Mouse (Mus musculus): Measurements from ENCODE around the gene Upp1. TPM values are rescaled to one million over a fixed set of nuclear protein-coding genes. Genes with fewer than 3 reads are reported as not detected.

Upp1 gene
- polyA plus RNA-seq, 1 experiment = 19.8 TPM

GRCm38 (mm10) chr11:9118421-9119121, 668 bp downstream of the Upp1 start:
- Histone ChIP-seq H3K27me3 (replicated peaks; ENCODE audit: control insufficient read depth, insufficient read depth, low read length) (no peaks in the 10 kb centered on the region), H3K4me1 (ENCODE audit: control insufficient read depth, insufficient read depth, low read length) (peaks cover 3% of the 10 kb centered on the region; the same call in 1 of the 2 replicates), H3K27ac (ENCODE audit: insufficient read depth, low read depth, low read length) (peak overlapping the region; percentile 45), H3K36me3 (ENCODE audit: control insufficient read depth, insufficient read depth, low read length) (no peaks in the 10 kb centered on the region), H3K4me3 (ENCODE audit: insufficient read depth, low read depth, low read length) (peak overlapping the region; percentile 63)
- under 1% methylated on average over 40 of the region's 40 CpGs for WGBS
- DNase-seq = peak; percentile 75
- TF ChIP-seq CTCF (conservative IDR thresholded peaks at IDR 0.05; ENCODE audit: insufficient read depth, insufficient read length, low read depth, low read length) (no peak), POLR2A (IDR thresholded peaks at IDR 0.05; ENCODE audit: low read depth, low read length) (no peak)

- Histone ChIP-seq H3K4me1 (ENCODE audit: control insufficient read depth, insufficient read depth, low read length) (peaks cover 3% of the 10 kb centered on the region; the same call in 1 of the 2 replicates), H3K36me3 (ENCODE audit: control insufficient read depth, insufficient read depth, low read length) (no peaks in the 10 kb centered on the region), H3K4me3 (ENCODE audit: insufficient read depth, low read depth, low read length) (peak overlapping the region; percentile 63), H3K27ac (ENCODE audit: insufficient read depth, low read depth, low read length) (no peak overlapping the region), H3K27me3 (replicated peaks; ENCODE audit: control insufficient read depth, insufficient read depth, low read length) (no peaks in the 10 kb centered on the region)
- peak; percentile 19 for DNase-seq
- 33% methylated on average over 22 of the region's 22 CpGs for WGBS
- no peak for TF ChIP-seq POLR2A (IDR thresholded peaks at IDR 0.05; ENCODE audit: low read depth, low read length)
- TF ChIP-seq CTCF (conservative IDR thresholded peaks at IDR 0.05; ENCODE audit: insufficient read depth, insufficient read length, low read depth, low read length) = no peak
Measured at GRCm38 (mm10) chr11:9119231-9120020, 1.5 kb downstream of the Upp1 start.

GRCm38 (mm10) chr11:9122315-9122714, 4.4 kb downstream of the Upp1 start:
- 84% methylated on average over 4 of the region's 4 CpGs for WGBS
- DNase-seq = no peak

DNA sequence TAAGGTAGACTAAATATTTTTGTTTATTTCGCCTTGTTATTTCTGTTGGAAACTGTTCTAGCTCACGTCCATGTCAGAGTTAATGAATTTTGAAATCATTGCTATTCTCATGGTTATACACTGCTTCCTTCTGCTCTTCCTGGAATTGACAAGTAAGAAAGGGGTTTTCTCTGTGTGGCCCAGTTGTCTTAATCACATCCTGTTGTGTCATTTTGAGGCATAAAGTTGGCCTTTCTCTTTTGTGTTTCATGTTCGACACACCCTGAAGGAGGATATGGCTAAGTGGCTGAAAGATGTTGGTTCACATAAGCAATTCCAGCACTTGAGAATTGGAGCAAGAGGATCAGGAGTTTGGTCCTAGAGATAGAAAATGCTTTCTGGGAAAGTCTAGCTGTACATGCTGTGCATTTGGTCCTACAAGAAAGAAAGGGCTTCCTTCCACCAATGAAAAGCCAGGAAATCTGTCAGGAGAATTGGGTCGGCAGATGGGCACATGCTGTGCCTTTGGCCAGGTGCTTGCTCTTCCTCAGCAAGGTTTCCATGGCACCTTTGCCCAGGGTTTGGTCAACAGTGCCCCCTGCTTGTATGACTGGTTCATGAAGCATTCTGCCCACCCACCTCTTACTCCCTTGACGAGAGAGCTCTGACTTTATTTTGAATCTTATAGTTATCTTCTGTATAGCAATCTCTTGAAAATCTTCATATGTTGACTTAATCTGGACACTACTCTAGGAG, 8.6 kb downstream of the Upp1 start:
- no peaks in the 10 kb centered on the region for H3K4me1 ChIP-seq (ENCODE audit: control insufficient read depth, insufficient read depth, low read length)
- TF ChIP-seq CTCF (conservative IDR thresholded peaks at IDR 0.05; ENCODE audit: insufficient read depth, insufficient read length, low read depth, low read length) (peak; percentile 67), POLR2A (IDR thresholded peaks at IDR 0.05; ENCODE audit: low read depth, low read length) (no peak)
- no peak overlapping the region for H3K4me3 ChIP-seq (ENCODE audit: insufficient read depth, low read depth, low read length)
- 63% methylated on average over 5 of the region's 5 CpGs for WGBS
- H3K27me3 ChIP-seq (replicated peaks; ENCODE audit: control insufficient read depth, insufficient read depth, low read length) = no peaks in the 10 kb centered on the region
- no peaks in the 10 kb centered on the region for H3K36me3 ChIP-seq (ENCODE audit: control insufficient read depth, insufficient read depth, low read length)
- H3K27ac ChIP-seq (ENCODE audit: insufficient read depth, low read depth, low read length) = no peak overlapping the region
- DNase-seq = peak; percentile 45

More at GRCm38 (mm10) chr11:9122315-9122714, 4.4 kb downstream of the Upp1 start:
- no peak overlapping the region for H3K4me3 ChIP-seq (ENCODE audit: insufficient read depth, low read depth, low read length)
- H3K36me3 ChIP-seq (ENCODE audit: control insufficient read depth, insufficient read depth, low read length) = no peaks in the 10 kb centered on the region
- H3K4me1 ChIP-seq (ENCODE audit: control insufficient read depth, insufficient read depth, low read length) = peaks cover 3% of the 10 kb centered on the region; the same call in 1 of the 2 replicates
- H3K27me3 ChIP-seq (replicated peaks; ENCODE audit: control insufficient read depth, insufficient read depth, low read length) = no peaks in the 10 kb centered on the region
- H3K27ac ChIP-seq (ENCODE audit: insufficient read depth, low read depth, low read length) = no peak overlapping the region
- TF ChIP-seq CTCF (conservative IDR thresholded peaks at IDR 0.05; ENCODE audit: insufficient read depth, insufficient read length, low read depth, low read length) (no peak), POLR2A (IDR thresholded peaks at IDR 0.05; ENCODE audit: low read depth, low read length) (no peak)

DNA sequence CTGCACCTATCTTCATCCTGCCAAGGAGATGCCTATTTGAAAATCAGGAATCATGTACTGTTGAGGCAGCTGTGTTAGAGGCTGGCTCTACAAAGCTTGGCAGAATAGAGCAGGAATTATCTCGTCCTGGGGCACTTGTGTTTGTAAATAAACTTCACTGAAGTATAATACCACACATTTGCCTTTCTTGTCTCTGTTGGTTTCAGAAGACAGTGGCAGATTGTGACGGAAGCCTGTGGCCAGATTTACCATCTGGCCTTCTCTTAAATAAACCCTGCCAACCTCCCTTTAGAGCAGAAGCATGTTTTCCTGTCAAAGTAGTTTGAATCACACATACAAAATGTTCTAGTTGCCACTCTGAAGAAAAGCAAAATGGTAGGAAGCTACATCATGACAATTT, 10.2 kb downstream of the Upp1 start:
- no peak for TF ChIP-seq POLR2A (IDR thresholded peaks at IDR 0.05; ENCODE audit: low read depth, low read length)
- TF ChIP-seq CTCF (conservative IDR thresholded peaks at IDR 0.05; ENCODE audit: insufficient read depth, insufficient read length, low read depth, low read length) = no peak
- Histone ChIP-seq H3K27me3 (replicated peaks; ENCODE audit: control insufficient read depth, insufficient read depth, low read length) (no peaks in the 10 kb centered on the region), H3K36me3 (ENCODE audit: control insufficient read depth, insufficient read depth, low read length) (no peaks in the 10 kb centered on the region), H3K4me3 (ENCODE audit: insufficient read depth, low read depth, low read length) (no peak overlapping the region), H3K27ac (ENCODE audit: insufficient read depth, low read depth, low read length) (no peak overlapping the region), H3K4me1 (ENCODE audit: control insufficient read depth, insufficient read depth, low read length) (no peaks in the 10 kb centered on the region)
- WGBS = 81% methylated on average over 2 of the region's 2 CpGs
- DNase-seq = no peak

DNA sequence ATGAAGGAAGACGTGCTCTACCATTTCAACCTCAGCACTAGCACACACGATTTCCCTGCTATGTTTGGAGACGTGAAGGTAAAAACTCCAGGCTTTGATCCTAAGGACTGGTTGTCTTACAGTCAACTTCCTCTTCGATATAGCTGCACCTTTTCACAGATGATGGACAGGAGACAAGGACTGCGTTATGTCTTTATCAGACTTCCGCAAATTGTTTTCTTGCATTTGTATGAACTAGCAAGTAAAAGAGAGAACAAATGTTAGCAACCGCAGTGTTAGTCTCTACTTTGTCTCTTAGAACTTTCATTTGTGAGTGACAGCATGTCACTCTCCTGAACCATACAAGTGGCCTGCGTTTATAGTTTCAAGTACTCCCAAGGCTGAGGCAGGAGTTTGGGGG, 11.6 kb downstream of the Upp1 start:
- TF ChIP-seq CTCF (conservative IDR thresholded peaks at IDR 0.05; ENCODE audit: insufficient read depth, insufficient read length, low read depth, low read length) = no peak
- TF ChIP-seq POLR2A (IDR thresholded peaks at IDR 0.05; ENCODE audit: low read depth, low read length) = no peak
- no peaks in the 10 kb centered on the region for H3K36me3 ChIP-seq (ENCODE audit: control insufficient read depth, insufficient read depth, low read length)
- no peaks in the 10 kb centered on the region for H3K4me1 ChIP-seq (ENCODE audit: control insufficient read depth, insufficient read depth, low read length)
- no peak for DNase-seq
- 91% methylated on average over 8 of the region's 8 CpGs for WGBS
- no peaks in the 10 kb centered on the region for H3K27me3 ChIP-seq (replicated peaks; ENCODE audit: control insufficient read depth, insufficient read depth, low read length)
- no peak overlapping the region for H3K4me3 ChIP-seq (ENCODE audit: insufficient read depth, low read depth, low read length)
- H3K27ac ChIP-seq (ENCODE audit: insufficient read depth, low read depth, low read length) = no peak overlapping the region
